Mouse (Mus musculus) testis, adult 2 months (tissue): ENCODE results near the gene Ccdc124.

Source experiments
- CTCF ChIP-seq: fragments of 200-500 bp; IDR thresholded peaks from 2 replicates; pipeline ENCODE4 v1.5.1; 2012; ENCODE audit warnings: low read depth, mild to moderate bottlenecking, inconsistent platforms, low read length, moderate library complexity; ENCODE audit not compliant: control insufficient read depth, insufficient read depth, insufficient replicate concordance
- POLR2A ChIP-seq: fragments of 200-500 bp; IDR thresholded peaks from 2 replicates; pipeline ENCODE4 v1.6.1; 2012; ENCODE audit warnings: low read depth, mild to moderate bottlenecking, inconsistent platforms, low read length, moderate library complexity; ENCODE audit not compliant: control insufficient read depth

- no peak for TF ChIP-seq CTCF
- no peak for TF ChIP-seq POLR2A
Observed at GRCm38 (mm10) chr8:70911596-70911995, 37.9 kb upstream of the Ccdc124 start.
